Mouse (Mus musculus) layer of hippocampus, postnatal 36 days (tissue): ENCODE measurements around the gene Rnf138rt1. TPM values are rescaled to one million over a fixed set of nuclear protein-coding genes. Genes with fewer than 3 reads are reported as not detected.

Source experiments
- DNase-seq, 2 experiments: peaks; one replicate each; pipeline ENCODE4 v3.0.0; 2022
- total RNA-seq, 2 experiments: library from RNA; stranded (reverse); gene quantifications; 2 replicates each; pipeline ENCODE4 v1.2.3; 2021

The Rnf138rt1 gene
- 1 to 10 TPM; 1.1 to 1.3 TPM for total RNA-seq

- DNase-seq = peak; percentile 10 to 11
These were observed at the start of gene Rnf138rt1 for GRCm38 (mm10) chrX:163760617-163761434. Rnf138rt1 (minus strand) TSS chrX:163761329.

GRCm38 (mm10) chrX:163807270-163807669 lies 46.1 kb upstream of the Rnf138rt1 start:
- no peak for DNase-seq

GRCm38 (mm10) chrX:163766290-163766689 lies 5.2 kb upstream of the Rnf138rt1 start:
- DNase-seq = no peak

GRCm38 (mm10) chrX:163761435-163761828 lies 303 bp upstream of the Rnf138rt1 start:
- no peak for DNase-seq

- DNase-seq = no peak
These were observed 15.1 kb downstream of the Rnf138rt1 start for GRCm38 (mm10) chrX:163745996-163746395.

GRCm38 (mm10) chrX:163743896-163744295 lies 17.2 kb downstream of the Rnf138rt1 start:
- DNase-seq = no peak

GRCm38 (mm10) chrX:163738904-163739303 lies 22.2 kb downstream of the Rnf138rt1 start:
- DNase-seq = no peak

- DNase-seq = no peak
These were observed 27.0 kb downstream of the Rnf138rt1 start for GRCm38 (mm10) chrX:163734145-163734544.

- DNase-seq = peak in 1 of 2 experiments; percentile 2
These were observed 37.5 kb downstream of the Rnf138rt1 start for GRCm38 (mm10) chrX:163723630-163724029.

GRCm38 (mm10) chrX:163722785-163723577 lies 38.1 kb downstream of the Rnf138rt1 start:
- DNase-seq = peak in 1 of 2 experiments; percentile 1

- no peak for DNase-seq
These were observed 40.5 kb downstream of the Rnf138rt1 start for GRCm38 (mm10) chrX:163720597-163720996.

Other genes starting within 250 kb of the Rnf138rt1 start
- 1 to 10 TPM; 2.3 to 3.0 TPM for gene Grpr, start 211.7 kb downstream of the Rnf138rt1 start, total RNA-seq
- gene Ap1s2, start 147.7 kb upstream of the Rnf138rt1 start, total RNA-seq = 10 to 100 TPM; 40.7 to 42.4 TPM
- 10 to 100 TPM; 46.1 to 50.0 TPM for gene Zrsr2, start 197.3 kb upstream of the Rnf138rt1 start, total RNA-seq